Mouse (Mus musculus) lung, embryonic 15.5 days (tissue): ENCODE results near the gene Selenoh. TPM values are rescaled to one million over a fixed set of nuclear protein-coding genes. Genes with fewer than 3 reads are reported as not detected.
A peak's percentile ranks its signal among the peaks of the same experiment; 100 is the strongest.

Experiments used
- ATAC-seq: fragments of 200-750 bp; cut with Nextera tagmentation; 2 replicates; pipeline ENCODE4 v1.8.0; 2017; ENCODE audit warnings: moderate number of reproducible peaks, borderline replicate concordance; ENCODE audit not compliant: low FRiP score, low TSS enrichment; ENCODE audit errors: extremely low read depth
- H3K27ac ChIP-seq: fragments of 300-500 bp; sonication (generic); 2 replicates; pipeline ENCODE4 v1.5.1; 2015; ENCODE audit warnings: moderate library complexity, mild to moderate bottlenecking, inconsistent platforms
- H3K27me3 ChIP-seq: fragments of 300-500 bp; sonication (generic); 2 replicates; pipeline ENCODE4 v1.6.1; 2015; ENCODE audit warnings: inconsistent platforms
- H3K36me3 ChIP-seq: fragments of 300-500 bp; sonication (generic); 2 replicates; pipeline ENCODE4 v1.6.1; 2015; ENCODE audit warnings: inconsistent platforms
- H3K4me1 ChIP-seq: fragments of 300-500 bp; sonication (generic); 2 replicates; pipeline ENCODE4 v1.6.1; 2015; ENCODE audit warnings: inconsistent platforms
- H3K4me2 ChIP-seq: fragments of 300-500 bp; sonication (generic); 2 replicates; pipeline ENCODE4 v1.6.1; 2015; ENCODE audit warnings: inconsistent platforms, mild to moderate bottlenecking, moderate library complexity
- H3K4me3 ChIP-seq: fragments of 300-500 bp; sonication (generic); 2 replicates; pipeline ENCODE4 v1.5.1; 2015; ENCODE audit warnings: mild to moderate bottlenecking, inconsistent platforms
- H3K9ac ChIP-seq: fragments of 300-500 bp; sonication (generic); 2 replicates; pipeline ENCODE4 v1.6.1; 2015; ENCODE audit warnings: inconsistent platforms
- H3K9me3 ChIP-seq: fragments of 300-500 bp; sonication (generic); 2 replicates; pipeline ENCODE4 v1.6.1; 2016; ENCODE audit warnings: inconsistent platforms
- WGBS: fragments of 180-500 bp; shearing (Covaris S2); methylation state at CpG from one replicate; pipeline ENCODE4 v1.1.7; 2015; 5-methylcytosine and 5-hydroxymethylcytosine counted together
- polyA plus RNA-seq: library from polyadenylated mRNA; unstranded; fragments of >200 nt; fragmentation: Nextera tagmentation; extraction: Ambion mirVana; gene quantifications from 2 replicates; pipeline ENCODE4 v1.2.1, GENCODE M21; 2015

Gene Selenoh
- 356 and 375 TPM in 2 replicates for polyA plus RNA-seq

GRCm38 (mm10) chr2:84670569-84670933 lies at the start of gene Selenoh:
TSS of gene Selenoh (minus strand) at chr2:84670770.
- H3K9me3 ChIP-seq, result no peaks in the 10 kb centered on the region
- H3K4me2 ChIP-seq, result peak within 1 kb of the TSS; percentile 73
- no peaks in the 10 kb centered on the region for H3K27me3 ChIP-seq
- peak within 1 kb of the TSS; percentile 97 for H3K4me3 ChIP-seq
- H3K9ac ChIP-seq, result peak within 1 kb of the TSS; percentile 99
- WGBS, result under 1% methylated on average over 20 of the region's 20 CpGs
- peak; percentile 95 for ATAC-seq
- H3K4me1 ChIP-seq, result peaks cover 15% of the 10 kb centered on the region
- peak within 1 kb of the TSS; percentile 96 for H3K27ac ChIP-seq
- H3K36me3 ChIP-seq, result peaks cover 39% of the 10 kb centered on the region

GRCm38 (mm10) chr2:84717357-84717756 lies 46.8 kb upstream of the Selenoh start:
- Histone ChIP-seq H3K4me3 (no peak overlapping the region), H3K27ac (no peak overlapping the region), H3K9me3 (no peaks in the 10 kb centered on the region), H3K4me1 (peaks cover 13% of the 10 kb centered on the region), H3K27me3 (no peaks in the 10 kb centered on the region), H3K9ac (no peak overlapping the region), H3K4me2 (no peak overlapping the region), H3K36me3 (peaks cover 10% of the 10 kb centered on the region; the same call in 1 of the 2 replicates)
- 90% methylated on average over 4 of the region's 4 CpGs for WGBS
- ATAC-seq, result no peak

- no peak for ATAC-seq
- H3K9me3 ChIP-seq, result no peaks in the 10 kb centered on the region
- H3K4me2 ChIP-seq, result peak overlapping the region; percentile 73
- no peaks in the 10 kb centered on the region for H3K27me3 ChIP-seq
- peaks cover 13% of the 10 kb centered on the region for H3K4me1 ChIP-seq
- H3K36me3 ChIP-seq, result peaks cover 7% of the 10 kb centered on the region; the same call in 1 of the 2 replicates
- peak overlapping the region; percentile 97 for H3K27ac ChIP-seq
- peak overlapping the region; percentile 76 for H3K9ac ChIP-seq
- H3K4me3 ChIP-seq, result peak overlapping the region; percentile 94
- 24% methylated on average over 9 of the region's 9 CpGs for WGBS
Measured at GRCm38 (mm10) chr2:84716423-84717355, 46.1 kb upstream of the Selenoh start.

GRCm38 (mm10) chr2:84715562-84716361 lies 45.2 kb upstream of the Selenoh start:
- H3K9ac ChIP-seq, result peak overlapping the region; percentile 76
- peaks cover 13% of the 10 kb centered on the region for H3K4me1 ChIP-seq
- H3K27me3 ChIP-seq, result no peaks in the 10 kb centered on the region
- H3K9me3 ChIP-seq, result no peaks in the 10 kb centered on the region
- peak; percentile 95 for ATAC-seq
- peak overlapping the region; percentile 94 for H3K4me3 ChIP-seq
- WGBS, result under 1% methylated on average over 33 of the region's 33 CpGs
- peak overlapping the region; percentile 73 for H3K4me2 ChIP-seq
- peak overlapping the region; percentile 97 for H3K27ac ChIP-seq
- H3K36me3 ChIP-seq, result peaks cover 2% of the 10 kb centered on the region

GRCm38 (mm10) chr2:84714811-84715561 lies 44.4 kb upstream of the Selenoh start, which contains the start of gene Zdhhc5:
TSS of gene Zdhhc5 (minus strand) at chr2:84715180.
- H3K9ac ChIP-seq, result peak within 1 kb of the TSS; percentile 96
- H3K4me2 ChIP-seq, result peak within 1 kb of the TSS; percentile 73
- WGBS, result under 1% methylated on average over 66 of the region's 107 CpGs

GRCm38 (mm10) chr2:84714422-84714810 lies 43.8 kb upstream of the Selenoh start:
- H3K36me3 ChIP-seq, result peaks cover 13% of the 10 kb centered on the region
- H3K9me3 ChIP-seq, result no peaks in the 10 kb centered on the region
- peak; percentile 5; the same call in 1 of the 2 replicates for ATAC-seq
- peak overlapping the region; percentile 96 for H3K9ac ChIP-seq
- under 1% methylated on average over 12 of the region's 26 CpGs for WGBS
- H3K27ac ChIP-seq, result peak overlapping the region; percentile 97
- H3K4me2 ChIP-seq, result peak overlapping the region; percentile 54
- H3K27me3 ChIP-seq, result no peaks in the 10 kb centered on the region
- peaks cover 13% of the 10 kb centered on the region for H3K4me1 ChIP-seq
- peak overlapping the region; percentile 94 for H3K4me3 ChIP-seq

More at GRCm38 (mm10) chr2:84714811-84715561, 44.4 kb upstream of the Selenoh start, which contains the start of gene Zdhhc5:
- H3K4me1 ChIP-seq, result peaks cover 13% of the 10 kb centered on the region
- peak; percentile 95 for ATAC-seq
- peak within 1 kb of the TSS; percentile 97 for H3K27ac ChIP-seq
- H3K36me3 ChIP-seq, result peaks cover 10% of the 10 kb centered on the region
- no peaks in the 10 kb centered on the region for H3K9me3 ChIP-seq
- peak within 1 kb of the TSS; percentile 94 for H3K4me3 ChIP-seq
- H3K27me3 ChIP-seq, result no peaks in the 10 kb centered on the region

- Histone ChIP-seq H3K9ac (no peak overlapping the region), H3K9me3 (no peaks in the 10 kb centered on the region), H3K36me3 (peaks cover 19% of the 10 kb centered on the region), H3K27me3 (no peaks in the 10 kb centered on the region), H3K4me1 (peaks cover 15% of the 10 kb centered on the region), H3K4me2 (no peak overlapping the region), H3K4me3 (no peak overlapping the region), H3K27ac (no peak overlapping the region)
- 86% methylated on average over 2 of the region's 2 CpGs for WGBS
- no peak for ATAC-seq
Measured at GRCm38 (mm10) chr2:84711898-84712297, 41.3 kb upstream of the Selenoh start.

- 66% methylated on average over 1 of the region's 1 CpGs for WGBS
- Histone ChIP-seq H3K36me3 (peaks cover 20% of the 10 kb centered on the region), H3K4me2 (no peak overlapping the region), H3K27me3 (no peaks in the 10 kb centered on the region), H3K4me3 (no peak overlapping the region), H3K9me3 (no peaks in the 10 kb centered on the region), H3K9ac (no peak overlapping the region), H3K4me1 (0 out of 2 replicates have a peak, but pooled peaks cover 5% of the 10 kb centered on the region), H3K27ac (no peak overlapping the region)
- no peak for ATAC-seq
Measured at GRCm38 (mm10) chr2:84707523-84707922, 37.0 kb upstream of the Selenoh start.

- Histone ChIP-seq H3K9me3 (no peaks in the 10 kb centered on the region), H3K27ac (no peak overlapping the region), H3K4me3 (no peak overlapping the region), H3K4me2 (no peak overlapping the region), H3K27me3 (no peaks in the 10 kb centered on the region), H3K4me1 (0 out of 2 replicates have a peak, but pooled peaks cover 5% of the 10 kb centered on the region), H3K36me3 (peaks cover 29% of the 10 kb centered on the region), H3K9ac (no peak overlapping the region)
- ATAC-seq, result no peak
- 82% methylated on average over 1 of the region's 1 CpGs for WGBS
Measured at GRCm38 (mm10) chr2:84705295-84705694, 34.7 kb upstream of the Selenoh start.

- H3K27ac ChIP-seq, result no peak overlapping the region
- H3K27me3 ChIP-seq, result no peaks in the 10 kb centered on the region
- no peaks in the 10 kb centered on the region for H3K9me3 ChIP-seq
- H3K4me1 ChIP-seq, result 0 out of 2 replicates have a peak, but pooled peaks cover 5% of the 10 kb centered on the region
- H3K4me3 ChIP-seq, result no peak overlapping the region
- no peak overlapping the region for H3K9ac ChIP-seq
- H3K36me3 ChIP-seq, result peaks cover 21% of the 10 kb centered on the region
- no peak for ATAC-seq
- WGBS, result 79% methylated on average over 5 of the region's 5 CpGs
- H3K4me2 ChIP-seq, result no peak overlapping the region
Measured at GRCm38 (mm10) chr2:84704329-84704728, 33.8 kb upstream of the Selenoh start.

GRCm38 (mm10) chr2:84703497-84703896 lies 32.9 kb upstream of the Selenoh start:
- Histone ChIP-seq H3K4me1 (0 out of 2 replicates have a peak, but pooled peaks cover under 1% of the 10 kb centered on the region), H3K27me3 (no peaks in the 10 kb centered on the region), H3K27ac (no peak overlapping the region), H3K9ac (no peak overlapping the region), H3K36me3 (peaks cover 19% of the 10 kb centered on the region), H3K9me3 (no peaks in the 10 kb centered on the region), H3K4me3 (no peak overlapping the region), H3K4me2 (no peak overlapping the region)
- 100% methylated on average over 1 of the region's 1 CpGs for WGBS
- ATAC-seq, result no peak
